Comparison of ENCODE assay signal across 17 mouse cellular contexts in the genomic region with DNA sequence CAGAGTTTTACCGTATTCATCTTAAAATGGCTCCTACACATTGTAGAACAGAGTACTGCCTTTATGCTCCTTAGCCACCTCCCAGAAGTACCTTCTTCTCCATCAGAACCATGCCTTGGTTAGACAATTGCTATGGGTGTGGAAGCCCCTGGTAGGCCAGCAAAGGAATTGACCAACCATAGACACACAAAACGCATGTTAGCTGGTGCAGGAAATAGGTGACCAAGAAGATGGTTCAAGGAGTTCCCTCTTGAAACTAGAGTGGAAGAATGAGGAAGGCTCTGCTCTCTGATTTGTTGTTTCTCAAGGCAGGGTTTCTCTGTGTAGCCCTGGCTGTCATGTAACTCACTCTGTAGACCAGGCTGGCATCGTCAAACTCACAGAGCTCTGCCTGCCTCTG.
"Had no signal": no experiment of that assay in that cellular context is flagged by ENCODE, and none has a peak within 500 bp of the region (broad histone marks: within the 10 kb centered on the region; RNA-seq: fewer than 3 reads in every experiment).

No protein-coding gene starts in this region.

- H3K9me3 ChIP-seq: kidney, embryonic 15.5 days; liver, embryonic 13.5 days; midbrain, embryonic 12.5 days; midbrain, embryonic 15.5 days; neural tube, embryonic 12.5 days; neural tube, embryonic 15.5 days; stomach, embryonic 15.5 days had no signal

- ATAC-seq: lung, postnatal 0 days; midbrain, embryonic 15.5 days had no signal

- H3K9ac ChIP-seq: kidney, embryonic 15.5 days; liver, embryonic 13.5 days; lung, embryonic 14.5 days; midbrain, embryonic 12.5 days; midbrain, embryonic 15.5 days; neural tube, embryonic 12.5 days; neural tube, embryonic 15.5 days; stomach, embryonic 15.5 days had no signal

- H3K36me3 ChIP-seq: kidney, embryonic 15.5 days; liver, embryonic 13.5 days; midbrain, embryonic 12.5 days; midbrain, embryonic 15.5 days; neural tube, embryonic 12.5 days; neural tube, embryonic 15.5 days; stomach, embryonic 15.5 days had no signal

- DNase-seq: kidney, adult 11 months; kidney, adult 8-10 months; kidney, postnatal 10 days; kidney, postnatal 36 days; liver, embryonic 13.5 days; lung, embryonic 14.5 days; right cerebral cortex, adult 18-20 months; right cerebral cortex, postnatal 14 days; right cerebral cortex, postnatal 4 days; thymus, postnatal 25 days had no signal

- H3K4me1 ChIP-seq: kidney, embryonic 15.5 days had no signal

- H3K4me3 ChIP-seq: kidney, embryonic 15.5 days; liver, embryonic 13.5 days; midbrain, embryonic 12.5 days; midbrain, embryonic 15.5 days; neural tube, embryonic 12.5 days; neural tube, embryonic 15.5 days; stomach, embryonic 15.5 days had no signal

- H3K27me3 ChIP-seq: kidney, embryonic 15.5 days; liver, embryonic 13.5 days; midbrain, embryonic 12.5 days; midbrain, embryonic 15.5 days; neural tube, embryonic 12.5 days; neural tube, embryonic 15.5 days; stomach, embryonic 15.5 days had no signal

- H3K27ac ChIP-seq: kidney, embryonic 15.5 days; liver, embryonic 13.5 days; midbrain, embryonic 15.5 days; neural tube, embryonic 12.5 days; neural tube, embryonic 15.5 days; stomach, embryonic 15.5 days had no signal

- H3K4me2 ChIP-seq: kidney, embryonic 15.5 days; liver, embryonic 13.5 days; lung, embryonic 14.5 days; midbrain, embryonic 12.5 days; midbrain, embryonic 15.5 days; neural tube, embryonic 12.5 days; neural tube, embryonic 15.5 days; stomach, embryonic 15.5 days had no signal
